Comparison of ENCODE assay signal across 20 mouse cellular contexts in genomic region chr5:36378370-36378738, GRCm38 (mm10). TPM values are rescaled to one million over a fixed set of nuclear protein-coding genes. Genes with fewer than 3 reads are reported as not detected.
DNase-seq lines count a peak whose midpoint lies in the region; ATAC-seq and TF ChIP-seq lines count a peak whose summit lies in the region.
"Had no signal": no experiment of that assay in that cellular context is flagged by ENCODE, and none has a peak within 500 bp of the region (broad histone marks: within the 10 kb centered on the region; RNA-seq: fewer than 3 reads in every experiment).

No protein-coding gene starts in this region.

- peak overlapping the region; percentile 56; the same call in 1 of the 2 replicates for H3K27ac ChIP-seq in heart, embryonic 10.5 days
- no peak overlapping the region for H3K27ac ChIP-seq in heart, adult 2 months
- H3K27ac ChIP-seq in spleen, adult 2 months (ENCODE audit: insufficient read depth, low read length): peak overlapping the region; percentile 77; the same call in 1 of the 2 replicates
- H3K27ac ChIP-seq in embryonic facial prominence, embryonic 15.5 days (replicated peaks): peak overlapping the region; percentile 76; the same call in 1 of the 2 replicates
- peak overlapping the region; percentile 71 for H3K27ac ChIP-seq in limb, embryonic 15.5 days
- H3K27ac ChIP-seq: hindbrain, embryonic 10.5 days; liver, embryonic 12.5 days; lung, embryonic 15.5 days; midbrain, embryonic 15.5 days had no signal

- TF ChIP-seq CTCF in heart, adult 2 months (IDR thresholded peaks at IDR 0.05): no peak
- no peak for TF ChIP-seq CTCF in spleen, adult 2 months (IDR thresholded peaks at IDR 0.05; ENCODE audit: extremely low read depth, insufficient read depth, insufficient read length, insufficient replicate concordance)

- no peak overlapping the region for H3K4me3 ChIP-seq in heart, embryonic 10.5 days
- H3K4me3 ChIP-seq in heart, adult 2 months: no peak overlapping the region
- H3K4me3 ChIP-seq in spleen, adult 2 months (ENCODE audit: extremely low read depth, insufficient read depth, insufficient read length): no peak overlapping the region
- no peak overlapping the region for H3K4me3 ChIP-seq in embryonic facial prominence, embryonic 15.5 days (replicated peaks)
- no peak overlapping the region for H3K4me3 ChIP-seq in limb, embryonic 15.5 days
- H3K4me3 ChIP-seq: erythroblast, embryonic 14.5 days; hindbrain, embryonic 10.5 days; liver, embryonic 12.5 days; lung, embryonic 15.5 days; midbrain, embryonic 15.5 days had no signal

- no peaks in the 10 kb centered on the region for H3K27me3 ChIP-seq in heart, embryonic 10.5 days (ENCODE audit: insufficient read depth, poor library complexity, severe bottlenecking)
- no peaks in the 10 kb centered on the region for H3K27me3 ChIP-seq in heart, adult 2 months (ENCODE audit: control insufficient read depth, insufficient read depth, low read length)
- no peaks in the 10 kb centered on the region for H3K27me3 ChIP-seq in spleen, adult 2 months (ENCODE audit: control insufficient read depth, insufficient read depth, low read length)
- H3K27me3 ChIP-seq in embryonic facial prominence, embryonic 15.5 days: no peaks in the 10 kb centered on the region
- no peaks in the 10 kb centered on the region for H3K27me3 ChIP-seq in limb, embryonic 15.5 days
- H3K27me3 ChIP-seq: liver, embryonic 12.5 days; lung, embryonic 15.5 days had no signal

- ATAC-seq in embryonic facial prominence, embryonic 15.5 days (ENCODE audit: insufficient number of reproducible peaks, low FRiP score, low TSS enrichment, low read depth): no peak
- ATAC-seq in limb, embryonic 15.5 days (ENCODE audit: insufficient number of reproducible peaks, low FRiP score, low TSS enrichment, low read depth): no peak
- ATAC-seq: forebrain, embryonic 14.5 days; inflammation-experienced regulatory T-cells, adult 6 months; liver, embryonic 12.5 days; midbrain, embryonic 15.5 days had no signal

- H3K4me1 ChIP-seq in heart, embryonic 10.5 days: peaks cover 86% of the 10 kb centered on the region
- H3K4me1 ChIP-seq in heart, adult 2 months (ENCODE audit: control insufficient read depth, insufficient read depth, low read length): peaks cover 10% of the 10 kb centered on the region
- H3K4me1 ChIP-seq in spleen, adult 2 months (ENCODE audit: control insufficient read depth, insufficient read depth, insufficient read length): peaks cover 43% of the 10 kb centered on the region; the same call in 1 of the 2 replicates
- peaks cover 68% of the 10 kb centered on the region for H3K4me1 ChIP-seq in embryonic facial prominence, embryonic 15.5 days
- H3K4me1 ChIP-seq in limb, embryonic 15.5 days: peaks cover 72% of the 10 kb centered on the region

- DNase-seq in heart, embryonic 10.5 days (ENCODE audit: low spot score): no peak
- DNase-seq in heart, adult 2 months: no peak
- DNase-seq in spleen, adult 2 months (ENCODE audit: low read depth in 1 of 2, low spot score in 2 of 2): no peak
- no peak for DNase-seq in spleen, postnatal 36 days (ENCODE audit: low spot score in 2 of 2)
- no peak for DNase-seq in cerebellum, adult 18-20 months
- no peak for DNase-seq in frontal cortex, postnatal 10 days (ENCODE audit: low spot score in 2 of 2)
- DNase-seq: cerebellum, postnatal 14 days; kidney, postnatal 4 days had no signal

- 87% methylated on average over 2 of the region's 2 CpGs for WGBS in heart, embryonic 10.5 days
- WGBS in heart, adult 2 months: 97% methylated on average over 2 of the region's 2 CpGs
- WGBS in spleen, adult 2 months: 55% methylated on average over 2 of the region's 2 CpGs
- 89% methylated on average over 2 of the region's 2 CpGs for WGBS in embryonic facial prominence, embryonic 15.5 days
- WGBS in limb, embryonic 15.5 days: 95% methylated on average over 2 of the region's 2 CpGs

- no peaks in the 10 kb centered on the region for H3K79me2 ChIP-seq in heart, adult 2 months (replicated peaks; ENCODE audit: control insufficient read depth, insufficient read depth, low read length)

- no peak overlapping the region for H3K4me2 ChIP-seq in embryonic facial prominence, embryonic 15.5 days (replicated peaks)
- H3K4me2 ChIP-seq in limb, embryonic 15.5 days: no peak overlapping the region
- H3K4me2 ChIP-seq: liver, embryonic 12.5 days; lung, embryonic 15.5 days; midbrain, embryonic 15.5 days had no signal

- H3K9ac ChIP-seq in heart, adult 2 months (ENCODE audit: low read depth, low read length): no peak overlapping the region
- no peak overlapping the region for H3K9ac ChIP-seq in embryonic facial prominence, embryonic 15.5 days
- no peak overlapping the region for H3K9ac ChIP-seq in limb, embryonic 15.5 days
- H3K9ac ChIP-seq: liver, embryonic 12.5 days; lung, embryonic 15.5 days; midbrain, embryonic 15.5 days had no signal

- TF ChIP-seq EP300 in heart, adult 2 months (IDR thresholded peaks at IDR 0.05; ENCODE audit: insufficient read depth, low read depth, low read length): no peak

- no peak for TF ChIP-seq POLR2A in heart, adult 2 months (IDR thresholded peaks at IDR 0.05; ENCODE audit: insufficient read depth, low read depth, low read length)
- no peak for TF ChIP-seq POLR2A in spleen, adult 2 months (IDR thresholded peaks at IDR 0.05; ENCODE audit: low read depth, low read length)

- no peaks in the 10 kb centered on the region for H3K9me3 ChIP-seq in heart, embryonic 10.5 days
- H3K9me3 ChIP-seq in embryonic facial prominence, embryonic 15.5 days (replicated peaks): no peaks in the 10 kb centered on the region
- H3K9me3 ChIP-seq in limb, embryonic 15.5 days: no peaks in the 10 kb centered on the region
- H3K9me3 ChIP-seq: hindbrain, embryonic 10.5 days; liver, embryonic 12.5 days; lung, embryonic 15.5 days; midbrain, embryonic 15.5 days had no signal

- intact Hi-C loops in heart, adult 2 months (cut with DNase I): no loop called here

- no peaks in the 10 kb centered on the region for H3K36me3 ChIP-seq in heart, embryonic 10.5 days
- no peaks in the 10 kb centered on the region for H3K36me3 ChIP-seq in heart, adult 2 months (ENCODE audit: control insufficient read depth, insufficient read depth, low read length)
- H3K36me3 ChIP-seq in spleen, adult 2 months (ENCODE audit: control insufficient read depth, insufficient read depth, low read length): no peaks in the 10 kb centered on the region
- no peaks in the 10 kb centered on the region for H3K36me3 ChIP-seq in embryonic facial prominence, embryonic 15.5 days
- H3K36me3 ChIP-seq in limb, embryonic 15.5 days: no peaks in the 10 kb centered on the region
- H3K36me3 ChIP-seq: hindbrain, embryonic 10.5 days; liver, embryonic 12.5 days; lung, embryonic 15.5 days; midbrain, embryonic 15.5 days had no signal

RNA-seq across cellular contexts. Expression of gene Sorcs2, which starts 19.6 kb away (rescaled TPM):
- 6.9 and 12.2 TPM in 2 replicates for polyA plus RNA-seq in heart, embryonic 10.5 days (2016; fragmentation: Nextera tagmentation; extraction: Ambion mirVana)
- total RNA-seq in heart, adult 2 months (2021): 1 to 10 TPM; 6.0 to 7.7 TPM
- polyA plus RNA-seq in heart, adult 2 months (2012; rRNA removed): 9.0 and 14.5 TPM in 2 replicates
- polyA plus RNA-seq in spleen, adult 2 months (2012; rRNA removed): 2.3 and 3.7 TPM in 2 replicates
- polyA plus RNA-seq in embryonic facial prominence, embryonic 15.5 days (2015; fragmentation: Nextera tagmentation; extraction: Ambion mirVana): 25.3 and 26.2 TPM in 2 replicates
- 25.4 and 26.6 TPM in 2 replicates for polyA plus RNA-seq in limb, embryonic 15.5 days (2015; fragmentation: Nextera tagmentation; extraction: Ambion mirVana)
- total RNA-seq: granulocyte monocyte progenitor cell, adult 5-6 weeks; megakaryocyte progenitor cell, adult 5-6 weeks; MEL had no signal
- polyA plus RNA-seq: erythroblast, embryonic 14.5 days had no signal
